Mouse (Mus musculus): ENCODE measurements around the gene Nt5c1a.

Nt5c1a gene

DNA sequence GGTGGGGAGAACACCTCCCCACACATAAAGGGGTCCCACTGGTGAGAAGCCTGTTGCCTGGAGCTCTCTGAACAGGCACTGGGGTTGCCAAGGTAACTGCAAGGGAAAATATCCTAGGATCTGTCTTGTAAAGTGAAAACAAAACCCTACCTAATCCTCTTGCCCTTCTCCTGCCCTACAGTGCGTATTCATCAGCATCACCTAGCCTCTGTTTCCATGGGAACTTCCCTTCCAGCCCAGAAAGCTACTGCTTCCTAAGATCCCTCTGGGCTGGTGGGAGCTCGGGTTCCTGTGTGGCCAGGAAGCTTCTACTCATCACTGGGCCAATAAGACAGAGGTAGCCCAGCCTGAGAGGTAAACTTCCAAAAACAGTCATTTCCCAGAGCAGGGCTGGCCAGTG is 11.0 kb downstream of the Nt5c1a start:
- DNase-seq (ENCODE audit: low read depth) = no peak

DNA sequence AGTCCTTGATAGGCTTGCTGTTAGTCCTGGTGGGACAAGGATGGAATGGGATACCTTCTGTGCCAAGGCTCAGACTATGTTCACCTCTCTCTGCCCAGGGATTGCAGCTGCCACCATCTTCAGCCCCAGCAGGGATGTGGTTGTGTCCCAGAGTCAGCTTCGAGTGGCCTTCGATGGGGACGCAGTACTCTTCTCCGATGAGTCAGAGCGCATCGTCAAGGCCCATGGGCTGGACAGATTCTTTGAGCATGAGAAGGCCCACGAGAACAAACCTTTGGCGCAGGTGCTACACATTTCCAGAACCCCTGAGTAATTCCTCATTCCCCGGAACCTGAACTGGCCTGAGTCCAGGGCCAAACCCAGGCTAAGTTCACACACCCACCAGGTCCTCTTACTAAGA is 12.7 kb downstream of the Nt5c1a start:
- DNase-seq (ENCODE audit: low read depth) = no peak

DNA sequence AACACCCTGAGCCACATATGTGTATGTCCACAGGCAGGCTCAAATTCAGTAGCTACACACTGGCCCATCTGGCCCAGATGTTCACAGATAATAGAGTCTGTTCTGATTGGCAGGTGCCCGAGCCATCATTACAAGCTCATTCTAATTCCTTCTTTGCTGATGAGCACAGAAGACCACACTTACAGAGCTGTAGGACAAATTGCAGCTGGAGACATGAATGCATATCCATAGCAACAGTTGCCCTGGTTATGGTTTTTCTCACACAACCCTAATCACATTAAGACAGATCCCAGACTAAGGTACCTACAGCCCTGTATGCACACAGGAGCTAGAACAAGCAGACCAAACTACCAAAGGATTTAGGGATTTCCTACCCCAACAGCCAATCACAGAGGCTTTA is 14.1 kb downstream of the Nt5c1a start:
- no peak for DNase-seq (ENCODE audit: low read depth)

DNA sequence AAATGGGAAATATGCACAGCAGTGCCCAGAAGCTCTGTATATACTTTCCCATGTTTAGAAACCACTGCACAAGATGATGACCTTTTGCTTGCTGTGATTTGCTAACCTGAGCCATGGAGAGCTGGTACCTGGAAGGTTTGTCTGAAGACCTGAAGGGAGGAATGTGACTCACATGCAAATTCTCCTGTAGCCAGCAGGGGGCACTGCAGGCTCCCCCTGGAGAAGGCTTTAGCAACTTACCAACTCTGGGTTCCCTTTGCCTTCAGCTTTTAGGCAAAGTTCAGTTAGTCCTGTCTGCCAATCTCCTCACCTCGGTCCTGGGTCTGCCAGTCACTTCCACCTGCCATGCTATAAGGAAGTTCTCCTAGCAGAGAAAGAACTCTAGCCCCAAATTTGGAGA is 15.5 kb downstream of the Nt5c1a start:
- no peak for DNase-seq (ENCODE audit: low read depth)

DNA sequence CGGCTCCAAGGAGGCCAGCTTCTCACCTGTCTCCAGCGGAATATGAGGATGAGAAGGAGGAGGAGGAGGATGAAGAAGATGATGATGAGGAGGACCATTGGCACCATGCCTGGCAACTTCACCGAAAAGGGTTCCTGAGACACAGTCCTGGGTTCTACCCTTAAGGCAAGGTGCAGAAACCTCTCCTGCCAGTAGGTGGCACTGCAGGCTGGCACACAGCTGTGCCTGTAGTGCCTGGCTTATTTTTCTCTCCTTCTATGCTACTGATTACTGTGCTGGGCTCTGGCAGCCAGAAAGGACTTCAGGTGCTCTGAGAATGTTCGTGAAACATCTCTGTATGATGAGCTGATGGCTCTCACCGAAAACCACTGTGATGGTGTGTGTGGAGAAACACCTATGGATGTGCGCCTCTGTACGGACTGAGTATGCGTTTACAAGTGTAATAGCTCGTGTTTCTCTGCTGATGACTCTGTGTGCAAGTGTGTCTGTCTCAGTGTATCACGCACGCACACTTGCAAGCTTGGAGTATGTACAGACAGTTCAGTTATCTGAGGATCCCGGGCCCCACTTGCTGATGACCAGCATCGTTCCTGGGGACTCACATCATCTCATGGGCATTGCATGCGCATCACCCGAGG is 18.5 kb downstream of the Nt5c1a start:
- no peak for DNase-seq (ENCODE audit: low read depth)

DNA sequence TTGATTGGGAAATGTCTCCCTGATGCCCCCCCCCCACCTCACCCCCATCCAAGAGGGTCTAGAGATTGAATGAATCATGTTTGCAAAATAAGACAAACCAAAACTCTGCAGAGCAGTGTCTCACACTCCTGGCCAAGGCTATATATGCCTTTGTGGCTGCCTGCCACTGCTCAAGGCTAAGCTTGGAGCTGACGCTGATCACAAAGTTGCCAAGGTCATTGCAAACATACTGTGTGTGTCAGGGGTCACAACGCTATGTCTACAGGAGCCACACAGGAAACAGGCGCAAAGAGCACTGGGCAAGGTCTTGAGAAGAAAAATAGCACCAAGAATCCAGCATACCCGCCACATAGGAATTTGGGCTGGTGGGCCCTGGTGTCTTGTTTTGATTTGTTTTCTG is 19.3 kb downstream of the Nt5c1a start:
- DNase-seq (ENCODE audit: low read depth) = no peak

DNA sequence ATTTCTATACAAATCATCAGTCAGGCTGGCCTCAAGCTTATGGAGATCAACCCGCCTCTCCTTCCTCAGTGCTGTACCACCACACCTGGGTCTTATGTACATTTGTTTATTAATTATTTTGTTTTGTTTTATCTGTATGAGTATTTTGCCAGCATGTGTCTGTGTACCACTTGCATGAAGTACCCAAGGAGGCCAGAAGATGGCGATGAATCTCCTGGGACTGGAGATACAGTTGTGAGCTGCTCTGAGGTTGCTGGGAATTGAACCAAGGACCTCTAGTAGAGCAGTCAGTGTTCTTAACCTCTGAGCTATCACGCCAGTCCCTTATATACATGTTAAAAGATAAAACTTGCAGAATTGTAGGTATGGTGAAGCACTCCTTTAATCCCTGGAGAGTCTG is 22.0 kb downstream of the Nt5c1a start:
- no peak for DNase-seq (ENCODE audit: low read depth)

DNA sequence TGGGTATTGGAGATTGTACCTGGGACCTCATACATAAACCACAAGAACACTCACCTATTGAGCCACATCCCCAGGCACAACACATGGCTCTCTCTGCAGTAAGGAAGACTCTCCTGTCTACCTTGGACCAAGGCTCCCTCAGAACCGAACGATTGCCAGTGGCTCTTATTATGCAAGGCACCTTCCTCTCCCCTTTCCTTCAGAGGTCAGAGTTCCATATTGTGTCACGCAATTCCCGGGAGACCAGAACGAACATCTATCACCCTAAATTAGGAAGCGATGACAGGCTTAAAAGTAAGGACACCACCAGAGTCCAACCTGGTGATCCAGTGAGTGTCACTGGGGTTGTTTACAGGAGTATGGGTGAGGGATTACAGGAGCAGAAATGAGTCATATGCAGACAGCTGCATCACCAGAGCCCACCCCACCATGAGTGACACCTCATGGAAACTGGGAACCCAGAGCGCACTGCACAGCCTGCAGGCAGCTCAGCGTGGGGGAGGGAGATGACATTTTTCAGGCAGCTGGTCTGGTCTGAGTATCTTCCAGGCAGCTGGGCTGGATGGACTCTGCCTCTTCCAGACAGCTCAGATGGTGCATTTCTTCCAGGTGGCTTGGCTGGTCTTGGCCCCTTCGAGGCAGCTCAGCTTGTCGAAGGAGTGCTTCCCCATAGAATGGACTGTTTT is 24.6 kb downstream of the Nt5c1a start:
- no peak for DNase-seq (ENCODE audit: low read depth)

DNA sequence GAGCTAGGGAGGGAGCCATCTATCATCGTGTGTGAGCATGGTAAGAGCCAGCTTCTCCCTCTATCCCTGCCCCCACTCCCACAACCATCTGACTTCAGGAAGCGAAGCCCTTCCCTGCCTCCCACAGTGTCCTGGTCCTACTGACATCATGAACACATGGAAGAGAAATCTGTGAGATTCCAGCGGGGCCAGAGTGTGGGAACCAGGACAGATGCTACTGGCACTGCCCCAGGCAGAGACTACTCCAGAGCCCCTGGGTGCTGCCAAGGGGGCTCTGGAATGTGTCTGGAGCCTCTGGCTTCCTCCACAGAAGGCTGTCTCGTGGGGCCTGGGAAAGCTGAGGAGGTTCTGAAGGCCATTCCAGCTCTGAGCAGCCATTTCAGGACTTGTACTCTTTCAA is 26.4 kb downstream of the Nt5c1a start:
- DNase-seq (ENCODE audit: low read depth) = no peak

DNA sequence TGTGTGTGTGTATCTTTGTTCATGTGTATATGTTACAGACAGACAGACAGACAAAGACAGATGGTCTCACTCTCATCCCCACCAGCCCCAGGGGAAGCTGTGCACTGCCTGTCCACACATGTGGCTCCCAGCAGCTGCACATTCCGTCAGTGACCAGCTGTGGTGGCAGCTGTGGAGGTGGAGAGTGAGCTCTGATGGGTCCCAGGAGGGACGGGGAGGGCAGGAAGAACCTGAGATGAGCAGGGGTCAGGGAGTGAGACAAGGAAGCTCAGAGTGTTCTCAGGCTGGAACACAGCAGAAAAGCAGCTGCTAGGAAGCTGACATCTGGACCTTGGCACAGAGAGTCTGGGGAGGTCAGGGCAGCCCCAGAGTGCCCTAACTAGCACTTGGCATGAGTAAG is 27.0 kb downstream of the Nt5c1a start:
- no peak for DNase-seq (ENCODE audit: low read depth)

DNA sequence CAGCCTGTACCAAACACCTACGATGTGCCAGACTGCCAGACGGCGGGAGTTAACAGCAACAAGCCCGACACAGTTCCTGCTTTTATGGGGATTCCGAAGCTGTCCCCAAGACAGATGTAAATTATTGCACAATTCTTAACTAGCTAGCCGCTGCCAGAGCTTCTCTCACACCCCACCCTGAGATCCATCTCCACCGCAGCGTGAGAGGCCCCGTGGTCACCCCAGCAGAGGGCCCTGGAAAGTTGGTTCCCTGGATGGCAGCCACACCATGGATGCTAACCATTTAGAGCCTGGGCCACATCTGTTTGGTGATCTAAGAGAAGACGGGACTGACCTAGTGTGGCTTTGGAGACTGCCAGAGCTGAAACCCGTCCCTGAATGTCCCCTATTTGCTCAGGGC is 27.9 kb downstream of the Nt5c1a start:
- DNase-seq (ENCODE audit: low read depth) = no peak

DNA sequence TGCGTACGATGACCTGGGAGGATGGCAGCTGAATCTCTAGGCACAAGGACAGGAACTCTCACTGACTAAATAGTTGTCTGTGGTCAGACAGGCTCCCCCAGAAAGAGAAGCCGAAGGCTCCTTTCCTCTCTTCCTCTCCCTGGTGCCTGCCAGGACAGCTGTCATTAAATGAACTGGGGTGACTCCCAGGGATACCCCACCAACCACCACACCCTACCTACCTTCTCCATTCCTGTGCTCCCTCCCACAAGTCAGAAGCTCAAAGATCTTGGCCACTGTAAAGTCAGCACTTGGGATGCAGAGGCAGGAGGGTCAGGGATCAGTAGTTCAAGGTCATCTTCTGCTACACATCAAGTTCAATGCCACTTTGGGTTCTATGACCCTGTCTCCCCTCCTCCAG is 31.5 kb downstream of the Nt5c1a start:
- no peak for DNase-seq (ENCODE audit: low read depth)

DNA sequence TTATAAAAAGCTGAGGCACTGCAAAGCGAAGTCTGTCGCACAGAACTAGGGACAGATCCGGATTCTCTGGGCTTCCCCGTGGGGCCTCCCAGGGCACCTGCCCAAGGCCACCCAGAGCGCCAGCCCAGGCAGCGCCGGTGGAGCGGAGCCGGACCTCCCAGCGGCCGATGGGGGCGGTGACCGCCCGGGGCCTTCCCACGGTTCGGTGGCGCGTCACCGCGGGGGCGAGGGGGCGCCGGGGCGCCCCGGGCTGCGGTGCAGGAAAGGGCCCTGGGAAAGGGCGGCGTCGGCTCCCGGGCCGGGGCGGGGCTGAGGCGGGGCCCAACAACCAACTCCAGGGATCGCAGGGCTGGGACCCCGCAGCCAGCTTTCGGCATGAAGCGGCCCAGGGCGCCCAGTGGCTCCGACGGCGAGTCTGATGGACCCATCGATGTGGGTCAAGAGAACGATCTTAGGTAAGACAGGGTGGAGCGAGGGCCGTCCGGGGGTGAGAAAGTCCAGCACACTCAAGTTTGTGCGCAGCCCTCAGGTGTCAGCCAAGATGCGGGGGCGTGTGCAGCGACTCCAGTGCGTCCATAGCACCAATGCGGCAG is 32.3 kb downstream of the Nt5c1a start, which contains the start of gene Heyl:
Gene Heyl (plus strand): TSS at position 65 of the 593 bp plus-strand sequence.
- DNase-seq (ENCODE audit: low read depth) = no peak

DNA sequence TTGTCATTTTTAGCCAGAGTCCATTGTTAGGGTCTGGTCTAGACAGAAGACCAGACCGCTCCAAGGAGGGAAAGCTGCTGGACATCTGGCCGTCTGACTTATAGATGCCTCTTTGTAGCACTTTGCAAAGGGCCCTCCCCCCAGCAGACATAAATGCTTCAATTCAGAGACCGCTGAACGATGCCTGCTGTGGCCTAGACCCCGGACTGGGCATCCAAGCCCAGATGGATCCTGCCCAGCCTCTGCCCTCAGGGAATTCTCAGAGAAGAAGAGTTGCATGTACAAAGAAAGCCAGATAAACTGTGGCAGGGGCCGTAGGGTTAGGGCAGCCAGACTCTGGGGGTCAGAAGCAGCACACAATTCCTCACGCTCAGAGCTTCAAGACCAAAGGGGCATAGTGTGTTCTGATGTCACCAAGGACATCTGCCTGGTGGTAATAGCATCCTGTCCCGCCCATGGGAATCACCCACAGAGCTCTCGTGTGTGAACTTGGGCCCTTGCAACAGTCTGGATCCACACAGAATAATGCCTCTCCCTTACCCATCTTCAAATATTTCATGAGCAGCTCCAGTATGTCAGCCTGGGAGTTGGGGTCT is 34.6 kb downstream of the Nt5c1a start:
- no peak for DNase-seq (ENCODE audit: low read depth)

DNA sequence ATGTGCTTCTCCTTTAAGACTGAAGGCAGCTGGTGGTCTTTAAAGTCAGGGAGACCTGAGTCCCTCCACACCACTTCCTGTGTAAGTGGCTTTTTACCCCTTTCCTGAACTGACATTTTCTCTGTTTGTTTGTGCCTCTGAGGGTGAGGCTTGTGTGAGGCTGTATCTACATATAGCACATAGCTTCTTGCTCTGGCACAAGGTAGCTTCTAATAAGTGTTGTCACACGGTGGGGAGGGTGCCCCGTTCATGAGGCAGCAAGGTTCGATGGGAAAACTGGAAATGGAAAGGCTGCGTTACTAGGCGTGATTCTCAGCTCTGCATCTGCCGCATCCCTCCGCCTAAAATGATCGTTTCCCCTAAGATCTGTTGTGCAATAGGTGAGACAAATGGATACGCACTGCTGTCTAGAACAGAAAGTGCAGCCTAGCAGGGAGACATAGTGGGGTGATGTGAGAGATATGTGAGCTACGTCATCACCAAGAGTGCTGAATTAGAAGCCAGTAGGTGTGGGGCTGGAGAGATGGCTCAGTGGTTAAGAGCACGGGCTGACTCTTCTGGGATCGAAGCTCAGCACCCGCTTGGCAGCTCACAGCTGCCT is 35.2 kb downstream of the Nt5c1a start:
- no peak for DNase-seq (ENCODE audit: low read depth)

DNA sequence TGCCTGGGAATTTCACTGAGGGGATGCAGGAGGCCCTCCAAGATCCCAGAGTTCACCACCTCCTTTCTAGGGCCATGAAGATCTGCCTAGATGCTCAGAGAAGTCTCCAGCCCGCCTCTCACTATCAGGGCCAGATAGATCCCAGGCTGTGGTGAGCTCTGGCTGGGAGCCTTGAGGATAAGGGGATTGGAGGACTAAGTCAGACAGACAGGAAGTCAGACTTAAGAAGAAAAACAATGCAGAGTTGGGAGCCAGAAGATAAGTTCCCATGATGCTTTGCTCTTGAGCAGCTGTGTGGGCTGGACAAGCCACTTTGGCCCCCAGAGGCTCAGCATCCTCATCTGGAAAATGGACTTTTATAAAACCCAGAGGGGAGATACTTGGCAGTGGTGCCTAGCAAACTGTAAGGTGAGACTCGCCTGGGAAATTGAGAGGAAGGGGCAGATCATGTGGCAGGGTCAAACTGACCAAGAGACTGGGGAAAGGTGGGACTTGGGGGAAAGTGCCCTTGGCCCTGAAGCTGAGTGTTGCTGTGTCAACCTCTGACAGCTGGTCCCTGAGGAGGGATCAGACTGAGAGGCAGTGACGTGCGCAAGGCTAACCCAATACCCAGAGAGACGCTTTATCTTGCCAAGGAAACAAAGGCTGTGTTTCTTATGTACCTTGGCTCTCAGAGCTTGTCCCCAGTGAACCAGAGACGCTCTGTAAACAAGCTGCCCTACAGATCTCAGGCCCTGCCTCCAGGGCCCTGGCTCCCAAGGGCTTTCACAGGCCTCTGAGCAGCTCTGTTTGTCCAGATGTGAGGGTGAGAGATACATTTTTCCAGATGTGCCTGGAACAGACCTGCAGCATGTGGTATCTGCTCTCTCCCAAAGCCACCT is 36.3 kb downstream of the Nt5c1a start:
- no peak for DNase-seq (ENCODE audit: low read depth)

DNA sequence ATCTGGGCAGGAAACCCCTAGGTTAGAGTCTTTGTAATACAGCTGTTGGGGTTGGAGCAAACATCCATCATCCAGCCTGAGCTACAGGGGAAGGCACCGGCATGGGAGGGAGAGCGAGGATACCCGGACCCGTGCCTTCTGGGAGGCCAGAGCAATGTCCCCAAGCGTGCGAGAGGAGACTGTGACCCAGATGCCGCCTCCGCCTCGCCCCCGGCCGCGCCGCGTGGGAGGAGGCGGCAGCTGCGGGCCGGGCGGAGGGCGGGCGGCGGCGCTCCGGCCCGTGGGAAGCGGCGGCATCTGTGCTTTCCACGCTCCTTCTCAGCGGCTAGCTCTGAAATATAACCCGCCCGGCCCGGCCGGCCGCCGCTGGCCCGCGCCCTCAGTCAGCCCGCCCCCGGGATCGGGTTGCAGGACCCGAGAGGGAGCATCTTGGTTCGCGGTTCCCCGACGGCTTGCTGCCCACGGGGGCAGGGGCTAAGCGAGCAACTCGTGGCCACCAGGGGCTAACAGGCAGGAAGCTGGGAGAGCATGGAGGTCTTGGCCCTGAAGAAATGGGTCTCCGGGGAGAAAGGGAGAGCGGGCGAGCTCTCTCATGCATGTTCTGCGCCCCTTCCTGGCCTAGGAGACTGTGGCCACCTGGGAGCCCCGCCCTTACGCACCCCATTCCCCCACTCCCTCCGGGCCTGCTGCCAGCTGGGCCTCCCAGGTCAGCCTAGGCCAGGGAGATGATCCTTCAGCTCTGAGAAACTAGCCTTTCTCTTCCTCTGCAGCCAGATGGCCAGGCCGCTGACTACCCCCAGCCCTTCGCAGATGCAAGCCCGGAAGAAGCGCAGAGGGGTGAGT is 38.3 kb downstream of the Nt5c1a start:
- DNase-seq (ENCODE audit: low read depth) = no peak

DNA sequence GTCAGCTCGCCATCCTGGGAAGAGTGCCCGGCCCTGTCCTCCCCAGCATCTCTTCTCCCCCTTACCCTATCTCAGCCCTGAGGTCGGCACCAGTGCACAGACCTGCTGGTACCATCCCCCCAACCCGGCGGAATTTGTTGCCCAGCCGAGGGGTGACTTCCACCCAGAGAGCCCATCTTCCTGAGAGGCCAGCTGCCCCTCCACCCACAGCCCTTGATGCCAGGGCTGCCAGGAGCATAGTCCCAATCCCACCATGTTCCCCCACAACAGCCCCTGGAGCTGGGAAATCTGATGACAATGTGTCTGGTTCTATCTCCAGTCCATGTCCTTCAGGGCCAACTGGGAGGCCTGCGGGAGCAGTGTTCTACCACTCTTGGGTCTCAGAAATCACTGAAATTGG is 44.9 kb downstream of the Nt5c1a start:
- no peak for DNase-seq (ENCODE audit: low read depth)

DNA sequence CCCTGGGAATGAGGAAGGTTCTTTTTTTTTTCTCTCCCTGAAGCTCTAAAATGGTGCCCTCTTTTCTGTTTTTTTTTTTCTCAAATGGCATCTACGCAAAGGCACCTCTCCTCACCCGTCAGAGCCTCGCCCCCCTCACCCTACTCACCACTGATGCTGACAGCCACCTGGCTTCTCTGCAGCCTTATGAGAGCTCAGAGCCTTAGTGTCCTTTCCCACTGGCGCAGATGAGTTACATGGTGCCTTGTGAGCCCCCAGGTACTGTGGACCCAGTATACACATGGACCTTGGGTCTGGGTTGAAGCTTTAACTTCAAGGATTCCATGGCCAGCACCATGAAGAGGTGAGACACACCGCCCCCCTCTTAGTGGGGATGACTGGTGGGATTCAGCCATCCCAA is 45.3 kb downstream of the Nt5c1a start:
- no peak for DNase-seq (ENCODE audit: low read depth)

DNA sequence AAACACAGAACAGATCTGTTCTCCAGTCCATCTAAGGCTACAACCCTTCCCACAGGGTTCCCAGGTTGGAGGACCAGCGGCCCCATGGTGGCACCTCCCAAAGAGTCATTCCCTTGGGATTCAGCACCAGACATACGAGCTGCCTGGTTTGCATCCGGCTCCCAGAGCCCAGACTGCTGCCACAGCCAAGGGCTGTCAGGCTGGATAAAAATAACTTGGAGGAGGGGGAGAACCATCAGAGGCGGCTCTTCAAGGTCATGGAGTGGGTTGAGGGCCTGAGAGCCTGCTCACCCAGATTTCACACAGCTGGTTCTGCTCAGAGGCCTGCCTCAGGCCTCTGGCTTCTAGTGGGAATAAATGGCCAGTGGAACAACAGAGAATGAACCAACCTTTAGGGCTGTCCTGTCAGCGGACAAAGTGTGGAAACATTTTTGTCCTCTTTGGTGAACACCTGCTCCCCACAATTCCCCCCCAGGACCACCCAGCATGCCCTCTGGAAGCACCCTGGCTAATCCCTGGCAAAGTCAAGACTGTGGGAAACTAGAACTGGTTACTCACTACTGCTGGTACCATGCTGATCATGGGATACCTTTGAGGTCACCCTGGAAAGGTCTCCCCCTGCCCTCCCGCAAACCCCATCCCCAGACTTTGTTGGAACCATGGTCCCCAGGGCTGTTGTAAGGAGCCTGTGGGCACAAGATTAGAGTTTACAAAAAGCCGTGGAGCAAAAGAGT is 46.0 kb downstream of the Nt5c1a start:
- no peak for DNase-seq (ENCODE audit: low read depth)
